Mouse (Mus musculus) adrenal gland, postnatal 10 days (tissue): ENCODE data around the gene Sumo2. TPM values are rescaled to one million over a fixed set of nuclear protein-coding genes. Genes with fewer than 3 reads are reported as not detected.
A peak's percentile ranks its signal among the peaks of the same experiment; 100 is the strongest.
"Not testable (repeated sequence)": the region's sequence is repeated elsewhere in the genome, so short reads cannot be mapped to it uniquely, and the experiment has no call there.

Source experiments
- DNase-seq: peaks from one replicate; pipeline ENCODE4 v3.0.0; 2021; ENCODE audit warnings: mixed read lengths
- total RNA-seq, 2 experiments: library from RNA; stranded (reverse); gene quantifications; 2 replicates each; pipeline ENCODE4 v1.2.3; 2021

The Sumo2 gene
- total RNA-seq, 2 experiments from 2014 or later, result 255 to 272 TPM

DNA sequence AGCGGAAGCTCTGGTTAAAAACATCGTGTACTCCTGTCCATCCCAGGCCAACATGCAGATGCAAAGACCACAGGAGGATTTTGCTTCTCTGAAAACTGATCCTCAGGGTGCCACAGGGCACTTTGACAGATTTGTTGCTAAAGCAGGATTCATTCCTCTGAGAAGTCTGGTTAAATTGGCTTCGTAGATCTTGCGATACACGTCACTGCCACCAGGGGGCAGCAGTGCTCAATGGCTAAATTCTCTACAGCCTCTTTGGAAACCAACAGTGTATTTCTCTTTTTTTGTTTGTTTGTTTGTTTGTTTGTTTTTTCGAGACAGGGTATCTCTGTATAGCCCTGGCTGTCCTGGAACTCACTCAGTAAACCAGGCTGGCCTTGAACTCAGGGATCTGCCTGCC, 52.4 kb downstream of the Sumo2 start:
- peak; percentile 88 for DNase-seq

DNA sequence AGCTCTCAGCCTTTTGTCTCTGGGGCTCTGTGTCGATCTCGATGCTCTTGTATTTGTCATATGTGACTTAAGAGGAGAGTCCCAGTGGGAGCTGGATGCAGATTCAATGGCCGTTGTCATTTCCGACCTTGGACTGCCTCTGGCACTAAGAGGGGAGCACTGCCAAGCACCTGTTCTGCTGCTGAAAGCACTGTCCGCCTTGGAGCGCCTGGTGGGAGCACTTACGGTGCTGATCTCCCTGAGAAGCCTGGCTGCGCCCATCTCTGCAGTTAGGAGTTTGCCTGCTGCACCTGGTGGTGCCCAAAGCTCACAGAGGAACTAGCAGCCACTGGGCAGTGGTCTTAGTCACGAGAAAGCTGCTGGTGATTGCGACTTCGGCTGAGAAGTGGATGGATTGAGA, 52.8 kb downstream of the Sumo2 start:
- DNase-seq, result no peak

DNA sequence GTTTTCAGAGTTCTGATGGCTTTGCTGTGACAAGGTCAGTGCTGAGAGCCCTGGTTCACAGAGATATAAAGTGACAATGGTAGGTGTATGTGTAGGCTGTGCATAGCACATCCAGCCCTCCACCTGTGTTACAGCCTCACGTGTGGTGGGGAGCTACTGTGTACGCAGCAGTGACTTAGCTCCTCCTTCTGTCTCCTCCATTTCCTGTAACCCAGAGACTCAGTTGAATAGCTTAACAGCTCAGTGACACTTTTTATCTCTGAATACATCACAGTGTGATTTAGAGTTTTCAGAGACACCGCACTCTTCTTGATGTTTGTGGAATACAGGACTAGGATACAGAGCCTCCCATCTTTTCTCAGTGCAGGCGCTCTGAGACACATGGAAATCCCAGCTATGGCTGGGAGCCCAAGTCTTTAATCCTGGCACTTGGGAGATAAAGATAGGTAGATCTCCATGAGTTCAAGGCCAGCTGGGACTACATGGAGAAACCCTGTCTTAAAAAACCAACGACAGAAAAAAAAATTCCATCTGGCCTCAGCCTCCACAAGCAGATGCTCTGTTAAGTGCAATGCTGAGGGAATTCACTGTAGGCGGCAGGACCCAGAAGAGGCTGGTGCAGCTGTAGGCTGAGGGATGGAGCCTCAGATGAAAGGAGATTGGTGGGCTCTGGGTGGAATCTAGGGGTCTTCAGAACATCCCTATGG, 54.4 kb downstream of the Sumo2 start:
- no peak for DNase-seq

DNA sequence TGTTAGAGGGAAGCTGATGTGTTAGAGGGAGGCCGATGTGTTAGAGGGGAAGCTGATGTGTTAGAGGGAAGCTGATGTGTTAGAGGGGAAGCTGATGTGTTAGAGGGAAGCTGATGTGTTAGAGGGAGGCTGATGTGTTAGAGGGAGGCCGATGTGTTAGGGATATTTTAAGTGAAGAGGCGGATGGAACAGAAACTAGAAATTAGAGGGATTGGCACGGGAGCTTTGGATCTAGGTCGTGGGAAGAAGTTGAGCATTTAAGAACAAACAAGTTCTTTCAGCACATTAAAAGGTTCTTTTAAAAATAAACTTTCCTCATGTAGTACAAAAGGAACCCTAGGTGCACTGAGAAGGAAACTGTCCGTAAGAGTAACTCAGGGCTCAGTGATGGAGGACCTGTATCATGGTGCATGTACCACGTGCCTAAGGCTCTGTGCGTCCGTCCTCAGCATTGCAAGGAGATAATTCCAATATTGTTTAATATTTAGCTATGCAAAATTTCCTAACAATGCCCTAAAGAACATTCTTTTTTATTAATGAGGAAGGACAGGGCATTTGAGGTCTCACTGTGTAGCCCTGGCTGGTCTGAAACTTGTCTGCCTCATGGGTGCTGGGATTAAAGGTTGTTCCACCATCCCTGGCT, 57.7 kb downstream of the Sumo2 start:
- no peak for DNase-seq

DNA sequence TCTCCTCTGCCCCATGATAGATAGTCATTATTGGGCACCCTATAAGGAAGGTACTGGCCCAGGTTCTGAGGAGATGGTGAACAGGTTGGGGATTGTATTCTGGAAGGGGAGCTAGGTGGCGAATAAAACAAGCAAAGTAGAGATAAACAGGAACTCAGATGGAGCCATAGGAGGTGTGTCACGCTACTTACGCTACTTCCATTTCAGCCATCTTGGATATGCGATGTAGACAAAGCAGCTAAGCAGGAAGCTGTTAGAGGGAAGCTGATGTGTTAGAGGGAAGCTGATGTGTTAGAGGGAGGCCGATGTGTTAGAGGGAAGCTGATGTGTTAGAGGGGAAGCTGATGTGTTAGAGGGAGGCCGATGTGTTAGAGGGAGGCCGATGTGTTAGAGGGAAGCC, 58.7 kb downstream of the Sumo2 start:
- DNase-seq, result not testable (repeated sequence)

DNA sequence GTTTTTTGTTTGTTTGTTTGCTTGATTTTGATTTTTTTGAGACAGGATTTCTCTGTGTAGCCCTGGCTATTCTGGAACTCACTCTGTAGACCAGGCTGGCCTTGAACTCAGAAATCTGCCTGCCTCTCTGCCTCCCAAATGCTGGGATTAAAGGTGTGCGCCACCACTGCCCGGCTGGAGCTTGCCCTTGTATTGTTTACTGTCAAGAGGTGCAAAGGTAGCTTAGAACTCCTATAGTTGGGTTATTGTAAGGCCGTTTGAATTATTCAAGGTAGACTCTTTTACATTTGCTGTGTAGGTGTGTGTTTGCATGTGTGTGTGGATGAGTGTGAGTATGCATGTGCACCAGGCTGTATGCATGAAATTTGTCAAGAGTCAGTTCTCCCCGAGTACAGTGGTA, 59.4 kb downstream of the Sumo2 start:
- DNase-seq, result not testable (repeated sequence)

DNA sequence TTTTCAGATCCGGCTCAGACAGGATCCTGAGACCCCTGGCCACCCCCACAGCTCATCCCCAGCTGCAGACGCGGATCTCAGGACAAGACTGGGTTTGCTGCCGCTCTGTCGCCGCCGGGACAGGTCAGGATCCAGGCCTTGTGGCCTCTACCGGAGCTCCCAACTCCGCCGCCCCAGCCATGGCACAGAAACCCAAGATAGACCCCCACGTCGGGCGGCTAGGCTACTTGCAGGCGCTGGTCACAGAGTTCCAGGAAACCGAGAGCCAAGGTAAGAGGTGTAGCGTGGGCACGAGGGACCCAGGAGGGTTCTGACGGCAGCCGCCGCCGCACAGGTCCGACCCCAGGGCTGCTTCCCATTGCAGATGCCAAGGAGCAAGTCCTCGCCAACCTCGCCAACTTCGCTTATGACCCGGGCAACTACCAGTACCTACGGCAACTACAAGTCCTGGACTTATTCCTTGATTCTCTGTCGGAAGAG, 60.3 kb downstream of the Sumo2 start:
- no peak for DNase-seq

DNA sequence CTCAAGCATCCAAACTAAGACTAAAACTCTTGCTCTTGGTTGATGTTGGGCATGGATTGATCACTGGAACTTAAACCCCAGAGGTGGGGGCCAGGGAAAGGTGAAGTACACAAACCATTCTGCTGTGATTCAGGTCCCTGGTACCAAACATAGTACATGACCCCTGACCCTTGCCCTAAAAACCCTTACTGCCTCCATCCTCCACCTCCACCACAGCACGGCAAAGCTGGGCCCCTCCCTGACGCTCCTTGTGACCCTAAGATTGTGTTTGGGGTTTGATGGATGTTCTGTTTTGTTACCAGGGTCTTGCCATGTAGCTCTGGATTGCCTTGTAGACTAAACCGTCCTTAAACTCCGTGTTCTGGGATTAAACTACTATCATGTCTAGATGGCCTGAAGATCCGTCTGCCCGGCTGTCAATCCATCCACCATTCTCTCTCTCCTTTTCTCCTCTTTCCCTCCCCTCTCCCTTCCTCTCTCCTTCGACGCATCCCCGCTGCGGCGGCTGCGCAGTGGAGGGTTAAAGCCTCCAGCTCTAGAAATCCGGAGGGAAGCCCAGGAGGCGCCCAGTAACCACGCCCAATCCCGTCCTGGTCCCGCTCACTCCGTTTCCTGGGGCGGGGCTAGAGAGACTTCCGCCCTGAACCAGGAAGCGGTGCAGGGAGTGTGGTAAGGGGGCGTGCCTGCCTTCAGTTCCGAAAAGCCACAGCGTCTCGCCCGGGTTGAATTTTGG, 60.9 kb downstream of the Sumo2 start, which contains the start of gene Armc7:
TSS of gene Armc7 (plus strand) at position 643 of the 733 bp plus-strand sequence.
- DNase-seq, result peak; percentile 97

DNA sequence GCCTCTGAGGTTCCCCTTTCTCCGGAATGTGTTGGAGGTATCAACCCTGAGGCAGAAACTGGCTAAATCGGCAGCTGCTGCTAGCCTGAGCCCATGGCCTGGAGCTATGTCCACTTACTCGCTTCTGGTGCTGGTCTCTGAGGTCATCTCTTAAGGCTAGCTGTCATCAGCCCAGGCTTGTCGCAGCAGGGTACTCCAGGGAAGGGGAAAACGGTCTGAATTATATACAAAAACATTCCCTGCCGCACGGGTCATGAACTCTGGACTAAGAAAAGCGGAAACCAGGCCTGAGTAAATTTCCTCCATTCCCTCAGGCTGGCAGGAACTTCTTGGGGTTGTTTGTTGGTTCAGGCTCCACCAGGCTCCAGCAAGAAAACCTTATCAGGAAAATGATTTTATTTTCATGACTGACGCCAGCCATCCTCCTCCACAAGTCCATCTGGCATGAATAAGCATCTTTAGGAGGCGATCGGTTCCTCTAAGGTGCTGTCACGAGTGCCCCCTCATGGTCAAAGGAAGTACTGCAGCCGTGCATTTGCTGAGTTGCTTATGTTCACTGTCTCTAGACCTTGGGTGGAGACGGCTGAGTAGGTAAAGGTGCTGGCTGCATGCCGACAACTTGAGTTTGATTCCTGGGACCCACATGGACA, 62.3 kb downstream of the Sumo2 start:
- peak; percentile 95 for DNase-seq

Other genes with a start within 250 kb of the Sumo2 start
- gene Fads6, start 238.6 kb downstream of the Sumo2 start, total RNA-seq, result 10 to 100 TPM; 12.7 to 16.1 TPM
- gene Otop2, start 229.1 kb downstream of the Sumo2 start, total RNA-seq, result not detected
- under 1 TPM; 0.39 to 1.00 TPM for gene Ush1g, start 214.2 kb downstream of the Sumo2 start, total RNA-seq
- under 1 TPM in 1 of 2 experiments, not detected in 1; 0.12 TPM for gene Otop3, start 201.5 kb downstream of the Sumo2 start, total RNA-seq
- 10 to 100 TPM; 18.7 to 19.8 TPM for gene Hid1, start 168.5 kb downstream of the Sumo2 start, total RNA-seq
- 10 to 100 TPM; 30.7 to 43.9 TPM for gene Cdr2l, start 154.4 kb downstream of the Sumo2 start, total RNA-seq
- gene Mrpl58, start 132.5 kb downstream of the Sumo2 start, total RNA-seq, result 100 to 1,000 TPM; 147 to 163 TPM
- 1,000 to 10,000 TPM in 1 of 2 experiments, 100 to 1,000 TPM in 1; 968 to 1,066 TPM for gene Atp5h, start 116.3 kb downstream of the Sumo2 start, total RNA-seq
- gene Kctd2, start 116.1 kb downstream of the Sumo2 start, total RNA-seq, result 10 to 100 TPM; 36.4 to 48.6 TPM
- gene Trim80, start 95.7 kb downstream of the Sumo2 start, total RNA-seq, result under 1 TPM in 1 of 2 experiments, not detected in 1; 0.21 TPM
- gene Slc16a5, start 73.8 kb downstream of the Sumo2 start, total RNA-seq, result 1 to 10 TPM in 1 of 2 experiments, under 1 TPM in 1; 0.88 to 3.5 TPM
- gene Armc7, start 60.6 kb downstream of the Sumo2 start, total RNA-seq, result 1 to 10 TPM; 5.8 to 7.9 TPM
- gene Nt5c, start 44.4 kb downstream of the Sumo2 start, total RNA-seq, result 10 to 100 TPM; 70.2 to 70.9 TPM
- 100 to 1,000 TPM; 113 to 123 TPM for gene Jpt1, start 21.9 kb downstream of the Sumo2 start, total RNA-seq
- gene Nup85, start 28.2 kb upstream of the Sumo2 start, total RNA-seq, result 10 to 100 TPM; 44.4 to 48.7 TPM
- 10 to 100 TPM; 92.1 to 92.6 TPM for gene Mrps7, start 67.6 kb upstream of the Sumo2 start, total RNA-seq
- 10 to 100 TPM; 20.0 to 35.9 TPM for gene Gga3, start 67.8 kb upstream of the Sumo2 start, total RNA-seq
- gene Mif4gd, start 76.7 kb upstream of the Sumo2 start, total RNA-seq, result 100 to 1,000 TPM; 110 to 140 TPM
- 100 to 1,000 TPM; 169 to 231 TPM for gene Slc25a19, start 92.0 kb upstream of the Sumo2 start, total RNA-seq
- gene Grb2, start 172.3 kb upstream of the Sumo2 start, total RNA-seq, result 100 to 1,000 TPM in 1 of 2 experiments, 10 to 100 TPM in 1; 99.1 to 104 TPM
- 10 to 100 TPM; 62.0 to 79.6 TPM for gene Tmem94, start 229.2 kb upstream of the Sumo2 start, total RNA-seq